Mouse (Mus musculus): Measurements from ENCODE around the gene Ctu2. TPM values are rescaled to one million over a fixed set of nuclear protein-coding genes. Genes with fewer than 3 reads are reported as not detected.

Gene Ctu2
- total and polyA plus RNA-seq, 3 experiments = 23.8 to 63.1 (median 40.4) TPM

DNA sequence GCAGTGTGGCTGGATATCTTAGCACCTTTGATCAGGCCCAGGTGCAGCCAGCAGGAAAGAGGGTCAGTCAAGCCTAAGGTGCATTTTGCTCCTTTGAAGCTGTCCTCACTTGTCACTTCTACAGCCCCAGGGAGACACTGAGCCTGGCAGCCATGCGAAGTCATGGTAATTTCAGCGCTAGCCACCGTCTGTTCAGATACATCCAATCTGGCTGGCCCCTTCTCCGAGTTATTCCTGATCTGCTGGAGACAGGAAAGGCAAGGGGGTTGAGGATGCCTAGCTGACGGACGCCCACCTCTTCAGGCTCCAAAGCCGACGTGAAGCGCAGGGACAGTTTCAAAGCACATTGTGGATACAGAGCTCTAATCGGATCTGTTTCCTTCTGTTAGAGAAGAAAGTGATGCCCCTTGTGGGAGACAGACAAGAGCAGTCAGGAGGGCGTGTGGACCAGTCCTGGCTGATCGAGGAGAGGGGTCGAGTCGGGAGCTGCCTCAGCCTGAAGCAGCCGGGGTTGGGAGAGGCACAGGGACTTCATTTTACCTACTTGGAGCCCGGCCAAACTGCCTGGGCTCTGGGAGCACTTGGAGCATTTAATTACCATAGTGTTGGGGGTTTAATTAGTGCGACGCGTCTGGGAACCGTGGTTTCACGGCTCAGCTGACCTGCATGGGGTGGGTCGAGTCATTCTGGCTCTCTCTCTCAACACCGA is 47.9 kb downstream of the Ctu2 start:
- Histone ChIP-seq H3K4me2 (ENCODE audit: insufficient read depth, low read depth, poor library complexity, severe bottlenecking) (no peak overlapping the region), H3K36me3 (replicated peaks in 1 of 2; ENCODE audit: control insufficient read depth in 1 of 2, insufficient read depth in 1 of 2, low read length in 1 of 2) (peaks cover 2 to 74% of the 10 kb centered on the region in 2 experiments), H3K27me3 (replicated peaks) (no peaks in the 10 kb centered on the region), H3K4me1 (ENCODE audit: control insufficient read depth in 1 of 2, insufficient read depth in 2 of 2) (peaks cover 9 to 41% of the 10 kb centered on the region in 2 experiments), H3K79me2 (replicated peaks; ENCODE audit: control insufficient read depth, extremely low read depth, insufficient read depth, poor library complexity, severe bottlenecking) (no peaks in the 10 kb centered on the region), H3K9ac (ENCODE audit: insufficient read depth, low read depth) (no peak overlapping the region), H3K4me3 (replicated peaks in 1 of 3; ENCODE audit: low read depth in 2 of 3, low read length in 2 of 3, poor library complexity in 1 of 3) (no peak overlapping the region), H3K9me3 (replicated peaks; ENCODE audit: low read length) (peaks cover under 1% of the 10 kb centered on the region), H3K27ac (ENCODE audit: insufficient read depth, low read depth) (no peak overlapping the region)
- no peak for DNase-seq (ENCODE audit: extremely low read depth)
- dilution Hi-C loops (cut with MboI; ENCODE audit: extremely low pct_ligation_motif_present, extremely low pct_unique_long_range_greater_than_20kb, low sequenced_read_pairs) (no loop called here), in situ Hi-C loops (cut with MboI; ENCODE audit: low pct_ligation_motif_present, low pct_unique_long_range_greater_than_20kb, low sequenced_read_pairs) (no loop called here)
- TF ChIP-seq RAD21 (IDR thresholded peaks at IDR 0.05; ENCODE audit: low read depth, low read length) (no peak), SMC3 (IDR thresholded peaks at IDR 0.05; ENCODE audit: low read depth, low read length) (no peak), MXI1 (IDR thresholded peaks at IDR 0.05; ENCODE audit: low read depth, low read length) (no peak), BHLHE40 (IDR thresholded peaks at IDR 0.05; ENCODE audit: low read depth, low read length) (no peak), ZMIZ1 (IDR thresholded peaks at IDR 0.05; ENCODE audit: low read depth, low read length) (no peak), KAT2A (IDR thresholded peaks at IDR 0.05; ENCODE audit: insufficient replicate concordance, low read length) (no peak), NELFE (IDR thresholded peaks at IDR 0.05; ENCODE audit: low read depth, low read length) (no peak), IRF4 (IDR thresholded peaks at IDR 0.05; ENCODE audit: low read depth, low read length) (no peak), ZKSCAN1 (IDR thresholded peaks at IDR 0.05; ENCODE audit: borderline replicate concordance, low read depth, low read length) (no peak), MEF2A (IDR thresholded peaks at IDR 0.05; ENCODE audit: borderline replicate concordance, low read depth, low read length) (no peak), CTCF (conservative IDR thresholded peaks at IDR 0.05 in 1 of 2, IDR thresholded peaks at IDR 0.05 in 1 of 2; ENCODE audit: low read depth in 2 of 2, low read length in 2 of 2) (no peak), POLR2AphosphoS2 (IDR thresholded peaks at IDR 0.05; ENCODE audit: low read depth, low read length) (no peak), ELF1 (IDR thresholded peaks at IDR 0.05; ENCODE audit: low read depth, low read length) (no peak), CHD1 (IDR thresholded peaks at IDR 0.05; ENCODE audit: low read depth, low read length) (no peak), TBP (conservative IDR thresholded peaks at IDR 0.05; ENCODE audit: low read depth, low read length) (no peak), MAFK (IDR thresholded peaks at IDR 0.05; ENCODE audit: insufficient replicate concordance, low read length) (no peak), EP300 (IDR thresholded peaks at IDR 0.05; ENCODE audit: low read length) (no peak)

DNA sequence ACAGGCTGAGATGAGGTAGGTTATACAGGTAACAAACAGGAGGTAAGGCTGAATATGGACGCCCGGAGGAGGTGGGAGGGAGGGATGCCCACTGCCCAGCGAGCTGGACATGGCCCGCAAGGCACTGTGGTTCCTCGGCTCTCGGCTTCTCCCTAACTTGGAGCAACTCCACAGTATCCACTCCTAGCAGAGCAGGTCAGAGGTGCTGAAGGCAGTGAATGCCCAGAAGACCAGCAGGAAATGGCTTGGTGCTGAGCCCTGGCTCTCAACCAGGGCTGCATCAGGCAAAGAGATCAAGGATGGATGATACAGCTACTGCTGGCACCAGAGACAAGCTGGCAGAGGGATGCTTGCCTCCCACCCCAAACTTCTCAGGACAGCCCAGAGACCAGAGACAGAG is 48.6 kb downstream of the Ctu2 start:
- no peak overlapping the region for H3K4me3 ChIP-seq (replicated peaks in 1 of 3; ENCODE audit: low read depth in 2 of 3, low read length in 2 of 3, poor library complexity in 1 of 3)
- in situ Hi-C loops (cut with MboI; ENCODE audit: low pct_ligation_motif_present, low pct_unique_long_range_greater_than_20kb, low sequenced_read_pairs) = no loop called here

More for the DNA sequence above, 48.6 kb downstream of the Ctu2 start:
- Histone ChIP-seq H3K36me3 (replicated peaks in 1 of 2; ENCODE audit: control insufficient read depth in 1 of 2, insufficient read depth in 1 of 2, low read length in 1 of 2) (peaks cover 2 to 76% of the 10 kb centered on the region in 2 experiments), H3K27ac (ENCODE audit: insufficient read depth, low read depth) (no peak overlapping the region), H3K4me2 (ENCODE audit: insufficient read depth, low read depth, poor library complexity, severe bottlenecking) (no peak overlapping the region), H3K79me2 (replicated peaks; ENCODE audit: control insufficient read depth, extremely low read depth, insufficient read depth, poor library complexity, severe bottlenecking) (no peaks in the 10 kb centered on the region), H3K9me3 (replicated peaks; ENCODE audit: low read length) (peaks cover 5% of the 10 kb centered on the region), H3K4me1 (ENCODE audit: control insufficient read depth in 1 of 2, insufficient read depth in 2 of 2) (peaks cover 9 to 41% of the 10 kb centered on the region in 2 experiments), H3K9ac (ENCODE audit: insufficient read depth, low read depth) (no peak overlapping the region), H3K27me3 (replicated peaks) (no peaks in the 10 kb centered on the region)
- TF ChIP-seq GABPA (IDR thresholded peaks at IDR 0.05; ENCODE audit: insufficient replicate concordance, low read depth, low read length) (no peak), MAFK (IDR thresholded peaks at IDR 0.05; ENCODE audit: insufficient replicate concordance, low read length) (no peak), ZKSCAN1 (IDR thresholded peaks at IDR 0.05; ENCODE audit: borderline replicate concordance, low read depth, low read length) (no peak), NRF1 (IDR thresholded peaks at IDR 0.05; ENCODE audit: low read depth, low read length) (no peak), MXI1 (IDR thresholded peaks at IDR 0.05; ENCODE audit: low read depth, low read length) (no peak), ZMIZ1 (IDR thresholded peaks at IDR 0.05; ENCODE audit: low read depth, low read length) (no peak), USF1 (IDR thresholded peaks at IDR 0.05; ENCODE audit: low read depth, low read length) (no peak), TBP (conservative IDR thresholded peaks at IDR 0.05; ENCODE audit: low read depth, low read length) (no peak), UBTF (IDR thresholded peaks at IDR 0.05; ENCODE audit: low read depth, low read length) (no peak), CHD2 (IDR thresholded peaks at IDR 0.05; ENCODE audit: low read length) (no peak), ZNF384 (IDR thresholded peaks at IDR 0.05; ENCODE audit: low read depth, low read length) (no peak), HCFC1 (IDR thresholded peaks at IDR 0.05; ENCODE audit: low read depth, low read length) (no peak), MAZ (IDR thresholded peaks at IDR 0.05; ENCODE audit: low read depth, low read length) (no peak), JUND (conservative IDR thresholded peaks at IDR 0.05; ENCODE audit: low read depth, low read length) (no peak), SMC3 (IDR thresholded peaks at IDR 0.05; ENCODE audit: low read depth, low read length) (no peak), SIN3A (IDR thresholded peaks at IDR 0.05; ENCODE audit: low read length) (no peak), RCOR1 (conservative IDR thresholded peaks at IDR 0.05; ENCODE audit: low read depth, low read length) (no peak)
- DNase-seq (ENCODE audit: extremely low read depth) = no peak
- dilution Hi-C loops (cut with MboI; ENCODE audit: extremely low pct_ligation_motif_present, extremely low pct_unique_long_range_greater_than_20kb, low sequenced_read_pairs) = no loop called here

Measured in CH12.LX (cell line).